Mouse (Mus musculus): ENCODE results near the gene Tcta. TPM values are rescaled to one million over a fixed set of nuclear protein-coding genes. Genes with fewer than 3 reads are reported as not detected.
A peak's percentile ranks its signal among the peaks of the same experiment; 100 is the strongest.
"Not testable (repeated sequence)": the region's sequence is repeated elsewhere in the genome, so short reads cannot be mapped to it uniquely, and the experiment has no call there.

The Tcta gene
- total RNA-seq (2022), result 10 to 100 TPM; 66.6 to 85.9 (median 81.5) TPM

GRCm38 (mm10) chr9:108305629-108306520, at the start of gene Tcta, which contains the start of gene Rhoa:
Tcta (minus strand) TSS chr9:108306160.
Rhoa (plus strand) TSS chr9:108306129.
- DNase-seq (ENCODE audit: low spot score), result peak; percentile 100

DNA sequence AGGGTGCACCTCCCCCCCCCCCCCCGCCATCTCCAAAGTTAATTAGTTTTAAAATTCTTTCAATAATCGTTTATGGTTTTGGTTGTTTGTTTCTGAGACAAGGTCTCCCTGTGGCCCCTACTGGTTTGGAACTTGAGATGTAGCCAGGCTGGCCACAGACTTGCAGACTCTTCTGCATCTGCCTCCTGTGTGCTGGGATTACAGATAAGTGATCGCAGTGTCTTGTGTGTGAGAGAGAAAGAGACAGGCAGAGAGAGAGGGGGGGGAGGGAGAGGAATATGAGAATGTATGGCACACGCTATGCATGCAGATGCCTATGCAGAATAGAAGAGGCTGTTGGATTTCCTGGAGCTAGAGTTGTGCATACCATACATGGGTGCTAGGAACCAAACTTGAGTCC, 43.8 kb upstream of the Tcta start:
- DNase-seq (ENCODE audit: low spot score), result no peak

DNA sequence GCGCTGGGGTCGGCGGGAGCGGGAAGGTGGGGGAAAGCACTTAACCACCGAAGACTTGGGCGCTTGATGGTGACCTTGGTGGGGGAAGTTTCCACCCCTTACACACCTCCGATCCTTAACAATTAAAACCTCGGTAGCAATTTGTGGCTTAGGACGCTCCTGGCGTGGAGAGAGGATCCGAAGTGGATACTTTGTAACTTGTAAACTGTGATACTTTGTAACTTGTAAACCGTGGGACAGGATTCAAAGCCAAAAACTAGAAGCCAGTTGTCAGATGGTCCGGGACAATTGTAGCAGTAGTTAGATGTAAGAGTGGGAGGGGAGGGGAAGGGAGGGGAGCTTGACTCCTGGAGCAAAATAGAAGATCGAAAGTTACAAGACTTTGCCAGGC, 42.3 kb upstream of the Tcta start:
- DNase-seq (ENCODE audit: low spot score), result no peak

GRCm38 (mm10) chr9:108347540-108348289, 41.8 kb upstream of the Tcta start, which contains the start of gene Usp4:
Usp4 (plus strand) TSS chr9:108347853.
- peak; percentile 82 for DNase-seq (ENCODE audit: low spot score)

- DNase-seq (ENCODE audit: low spot score), result no peak
These were observed 41.1 kb upstream of the Tcta start for GRCm38 (mm10) chr9:108347024-108347423.

GRCm38 (mm10) chr9:108344471-108344870, 38.5 kb upstream of the Tcta start:
- no peak for DNase-seq (ENCODE audit: low spot score)

- no peak for DNase-seq (ENCODE audit: low spot score)
These were observed 37.9 kb upstream of the Tcta start for GRCm38 (mm10) chr9:108343835-108344234.

- no peak for DNase-seq (ENCODE audit: low spot score)
These were observed 37.4 kb upstream of the Tcta start for GRCm38 (mm10) chr9:108343331-108343730.

- peak; percentile 33 for DNase-seq (ENCODE audit: low spot score)
These were observed 36.4 kb upstream of the Tcta start for GRCm38 (mm10) chr9:108342301-108342831.

DNA sequence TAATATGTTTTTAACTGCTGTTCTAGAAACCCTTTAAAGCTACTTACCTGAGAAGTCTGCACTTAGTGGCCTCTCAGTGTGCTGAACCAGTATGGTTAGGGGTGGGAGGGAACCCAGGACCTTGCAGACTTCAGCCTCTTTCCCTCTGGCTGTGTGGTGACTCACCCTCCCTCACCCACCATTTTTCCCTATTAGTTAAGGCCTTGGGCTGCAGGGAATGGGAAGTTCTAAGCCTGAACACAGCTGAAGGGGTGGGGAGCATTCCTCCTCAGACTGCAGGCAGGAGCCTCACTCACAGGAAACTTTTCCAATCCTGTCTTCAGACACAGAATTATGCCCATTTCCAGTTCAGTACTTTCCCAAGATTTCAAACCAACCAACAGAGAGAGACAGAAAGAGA, 35.8 kb upstream of the Tcta start:
- DNase-seq (ENCODE audit: low spot score), result no peak

DNA sequence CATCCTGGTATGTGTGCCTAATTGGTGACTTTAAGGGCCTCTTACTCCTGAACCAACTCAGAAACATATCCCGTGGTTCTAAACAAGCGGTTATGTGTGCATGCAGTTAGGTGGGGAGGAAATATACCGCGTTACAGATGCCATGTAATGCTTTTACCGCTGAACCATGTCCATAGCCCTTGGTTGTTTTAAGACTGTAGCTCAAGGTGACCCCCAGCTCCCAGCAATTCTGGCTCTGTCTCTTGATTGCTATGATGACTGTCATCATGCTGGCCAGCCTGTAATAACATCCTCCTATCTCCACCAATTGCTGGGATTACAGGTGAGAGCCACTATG, 35.1 kb upstream of the Tcta start:
- no peak for DNase-seq (ENCODE audit: low spot score)

- DNase-seq (ENCODE audit: low spot score), result peak; percentile 38
These were observed 34.5 kb upstream of the Tcta start for GRCm38 (mm10) chr9:108340258-108341138.

DNA sequence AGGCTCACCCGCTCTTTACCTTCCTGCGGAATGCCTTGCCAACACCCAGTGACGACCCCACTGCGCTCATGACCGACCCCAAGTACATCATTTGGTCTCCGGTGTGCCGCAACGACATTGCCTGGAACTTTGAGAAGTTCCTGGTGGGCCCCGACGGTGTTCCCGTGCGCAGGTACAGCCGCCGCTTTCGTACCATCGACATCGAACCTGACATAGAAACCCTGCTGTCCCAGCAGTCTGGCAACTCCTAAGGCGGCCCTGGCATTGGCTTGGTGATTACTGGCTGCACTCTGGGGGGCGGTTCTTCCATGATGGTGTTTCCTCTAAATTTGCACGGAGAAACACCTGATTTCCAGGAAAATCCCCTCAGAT, 33.9 kb upstream of the Tcta start:
- DNase-seq (ENCODE audit: low spot score), result peak; percentile 13

DNA sequence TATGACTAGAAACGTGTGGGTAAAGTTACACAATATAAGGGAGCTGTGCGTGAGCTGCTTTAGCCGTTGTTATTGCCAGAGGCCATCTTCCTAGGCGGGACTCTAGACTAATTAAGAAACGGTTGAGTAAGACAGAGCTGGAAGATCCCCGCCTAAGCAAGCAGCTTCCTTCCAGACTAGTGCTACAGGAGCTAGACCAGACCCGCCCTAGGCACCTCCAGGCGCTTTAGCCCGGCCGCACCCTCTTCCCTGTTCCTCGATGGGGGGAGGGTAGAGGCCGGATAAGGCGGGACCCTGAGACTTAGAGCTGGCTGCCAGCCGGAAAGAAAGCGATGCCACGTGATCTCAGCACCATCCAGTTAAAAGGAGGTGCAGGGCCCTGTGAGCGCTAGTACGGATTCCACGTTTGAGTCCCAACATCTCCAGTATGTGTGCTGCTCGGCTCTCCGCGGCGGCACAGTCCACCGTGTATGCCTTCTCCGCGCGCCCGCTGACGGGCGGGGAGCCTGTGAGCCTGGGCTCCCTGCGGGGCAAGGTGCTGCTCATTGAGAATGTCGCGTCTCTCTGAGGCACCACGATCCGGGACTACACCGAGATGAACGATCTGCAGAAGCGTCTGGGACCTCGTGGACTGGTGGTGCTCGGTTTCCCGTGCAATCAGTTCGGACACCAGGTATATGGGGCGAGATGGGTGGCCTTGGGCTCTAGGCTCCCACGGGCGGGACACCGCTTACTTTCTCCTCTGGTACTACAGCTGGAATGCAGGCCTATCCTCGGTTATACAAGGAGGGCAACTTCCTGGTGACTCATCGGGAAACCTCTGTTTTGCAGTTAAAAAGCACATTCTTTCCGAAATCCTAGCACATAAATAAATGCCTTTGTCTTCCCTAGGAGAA, 33.2 kb upstream of the Tcta start, which contains the start of gene Gpx1:
Gene Gpx1, plus strand, starts transcription at position 18 of the 896 bp plus-strand sequence.
- DNase-seq (ENCODE audit: low spot score), result peak; percentile 97

GRCm38 (mm10) chr9:108338551-108338885, 32.6 kb upstream of the Tcta start:
- no peak for DNase-seq (ENCODE audit: low spot score)

DNA sequence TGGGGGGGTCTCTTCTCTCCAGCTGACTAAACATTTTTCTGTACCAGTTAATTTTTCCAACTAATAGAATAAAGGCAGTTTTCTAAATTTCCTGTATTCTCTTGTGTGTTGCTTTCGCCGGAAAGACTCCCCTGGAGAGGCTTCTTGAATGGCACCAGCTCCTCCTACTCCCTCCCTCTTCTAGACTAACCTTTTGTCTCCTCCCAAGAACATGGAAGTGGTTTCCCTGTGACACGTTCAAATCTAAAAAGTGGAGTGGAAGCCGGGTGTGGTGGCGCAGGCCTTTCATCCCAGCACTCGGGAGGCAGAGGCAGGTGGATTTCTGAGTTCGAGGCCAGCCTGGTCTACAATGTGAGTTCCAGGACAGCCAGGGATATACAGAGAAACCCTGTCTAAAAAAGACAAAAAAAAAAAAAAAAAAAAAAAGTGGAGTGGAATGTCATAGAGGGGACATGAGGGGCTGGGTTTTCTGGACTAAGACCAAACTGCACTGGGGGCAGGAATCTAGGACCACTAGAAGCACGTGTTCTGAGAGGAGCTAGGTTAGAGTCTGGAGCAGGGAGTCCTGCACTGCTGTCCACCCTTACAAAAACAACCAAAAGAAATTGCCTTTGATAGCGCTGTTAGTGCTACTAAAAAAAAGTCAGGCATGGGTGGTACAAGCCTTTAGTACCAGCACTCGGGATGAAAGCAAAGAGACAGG, 32.0 kb upstream of the Tcta start:
- DNase-seq (ENCODE audit: low spot score), result no peak

DNA sequence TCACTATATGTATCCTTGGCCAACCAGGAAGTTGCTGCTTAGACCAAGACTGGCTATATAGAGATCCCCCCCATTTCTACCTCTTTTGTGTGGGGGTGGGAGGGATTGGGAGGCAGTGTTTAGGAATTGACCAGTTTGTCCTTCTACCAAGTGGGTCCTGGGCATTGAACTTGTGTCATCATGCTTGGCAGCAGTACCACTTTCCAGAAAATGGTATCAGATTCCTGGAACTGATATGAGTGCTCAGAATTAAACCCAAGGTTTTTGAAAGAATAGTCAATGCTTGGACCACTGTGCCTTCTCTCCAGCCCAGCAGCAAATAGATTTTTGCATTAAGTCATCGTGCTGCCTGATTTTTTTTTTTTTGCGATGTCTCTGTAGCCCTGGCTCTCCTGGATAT, 19.9 kb upstream of the Tcta start:
- DNase-seq (ENCODE audit: low spot score), result no peak

GRCm38 (mm10) chr9:108324784-108325183, 18.8 kb upstream of the Tcta start:
- no peak for DNase-seq (ENCODE audit: low spot score)

GRCm38 (mm10) chr9:108322054-108322453, 16.1 kb upstream of the Tcta start:
- not testable (repeated sequence) for DNase-seq (ENCODE audit: low spot score)

- DNase-seq (ENCODE audit: low spot score), result no peak
These were observed 12.5 kb upstream of the Tcta start for GRCm38 (mm10) chr9:108318462-108318861.

Measured in heart, adult 8-10 months (tissue).